Mouse (Mus musculus) intestine, embryonic 14.5 days (tissue): ENCODE results near the gene Nupl2. TPM values are rescaled to one million over a fixed set of nuclear protein-coding genes. Genes with fewer than 3 reads are reported as not detected.

Source experiments
- ATAC-seq: fragments of 200-750 bp; cut with Nextera tagmentation; replicated peaks from 2 replicates; pipeline ENCODE4 v1.8.0; 2017; ENCODE audit warnings: low read depth, moderate number of reproducible peaks, moderate TSS enrichment, moderate library complexity; ENCODE audit not compliant: low FRiP score, low TSS enrichment
- DNase-seq: peaks from one replicate; pipeline ENCODE4 v3.0.0-alpha.2; 2018; ENCODE audit warnings: low spot score
- H3K27ac ChIP-seq: fragments of 300-500 bp; sonication (generic); 2 replicates; pipeline ENCODE4 v1.5.1; 2014; ENCODE audit warnings: low read depth, mild to moderate bottlenecking, control low read depth
- H3K27me3 ChIP-seq: fragments of 300-500 bp; sonication (generic); replicated peaks from 2 replicates; pipeline ENCODE4 v1.6.1; 2014; ENCODE audit warnings: low read length, control low read depth; ENCODE audit not compliant: control insufficient read depth, insufficient read depth
- H3K36me3 ChIP-seq: fragments of 300-500 bp; sonication (generic); 2 replicates; pipeline ENCODE4 v1.6.1; 2014; ENCODE audit warnings: low read length, control low read depth; ENCODE audit not compliant: control insufficient read depth, insufficient read depth
- H3K4me1 ChIP-seq: fragments of 300-500 bp; sonication (generic); replicated peaks from 2 replicates; pipeline ENCODE4 v1.6.1; 2014; ENCODE audit warnings: low read length, control low read depth, mixed read lengths; ENCODE audit not compliant: control insufficient read depth, insufficient read depth
- H3K4me2 ChIP-seq: fragments of 300-500 bp; sonication (generic); 2 replicates; pipeline ENCODE4 v1.6.1; 2014; ENCODE audit warnings: low read length
- H3K4me3 ChIP-seq: fragments of 300-500 bp; sonication (generic); 2 replicates; pipeline ENCODE4 v1.5.1; 2014; ENCODE audit warnings: low read depth, low read length, control low read depth, mixed read lengths
- H3K9ac ChIP-seq: fragments of 300-500 bp; sonication (generic); 2 replicates; pipeline ENCODE4 v1.6.1; 2014; ENCODE audit warnings: mild to moderate bottlenecking, low read length
- H3K9me3 ChIP-seq: fragments of 300-500 bp; sonication (generic); 2 replicates; pipeline ENCODE4 v1.6.1; 2016; ENCODE audit warnings: low read length, control low read depth; ENCODE audit not compliant: control insufficient read depth
- WGBS: fragments of 180-500 bp; shearing (Covaris S2); extraction: QIAGEN DNeasy Blood & Tissue Kit; methylation state at CpG from one replicate; pipeline ENCODE4 v1.1.7; 2014; 5-methylcytosine and 5-hydroxymethylcytosine counted together
- polyA plus RNA-seq: library from polyadenylated mRNA; unstranded; fragments of >200 nt; fragmentation: Nextera tagmentation; extraction: Ambion mirVana; gene quantifications from 2 replicates; pipeline ENCODE4 v1.2.1, GENCODE M21; 2014

Nupl2 gene
- 16.3 and 17.5 TPM in 2 replicates for polyA plus RNA-seq

DNA sequence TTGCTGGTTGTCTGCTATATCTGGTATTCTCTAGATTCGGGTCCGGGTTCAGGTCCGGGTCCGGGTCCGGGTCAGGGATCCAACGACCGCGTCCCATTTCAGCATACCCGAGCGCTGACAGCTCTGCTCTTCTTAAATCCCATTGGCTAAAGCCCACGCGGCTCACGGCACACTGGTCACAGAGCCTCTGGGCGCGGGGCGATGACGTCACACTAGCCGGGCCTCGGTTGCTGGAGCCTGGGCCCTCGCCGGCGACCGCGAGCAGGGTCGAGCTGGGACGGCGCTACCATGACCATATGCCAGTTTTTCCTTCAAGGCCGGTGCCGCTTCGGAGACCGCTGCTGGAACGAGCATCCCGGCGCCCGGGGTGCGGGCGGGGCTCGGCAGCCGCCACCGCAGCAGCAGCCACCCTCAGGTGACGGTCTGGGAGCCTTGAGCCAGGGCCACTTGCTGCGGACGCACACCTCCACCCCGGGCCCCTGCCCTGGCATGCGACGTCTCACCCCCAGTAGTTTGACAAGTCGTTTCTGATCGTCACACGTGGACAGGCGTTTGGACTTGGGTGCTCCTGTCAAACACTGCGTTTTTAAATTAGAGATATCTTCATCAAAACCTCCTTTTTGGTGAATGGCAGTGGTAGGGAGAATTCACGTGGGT, at the start of gene Nupl2:
Nupl2 (plus strand) TSS at position 175 of the 657 bp plus-strand sequence.
- H3K36me3 ChIP-seq, result peaks cover 14% of the 10 kb centered on the region; the same call in 1 of the 2 replicates
- peak; percentile 99 for ATAC-seq
- DNase-seq, result peak; percentile 98
- peak within 1 kb of the TSS; percentile 72 for H3K9ac ChIP-seq
- 1% methylated on average over 52 of the region's 52 CpGs for WGBS
- H3K4me1 ChIP-seq, result peaks cover 9% of the 10 kb centered on the region; the same call in 1 of the 2 replicates
- H3K9me3 ChIP-seq, result no peaks in the 10 kb centered on the region
- peak within 1 kb of the TSS; percentile 64 for H3K4me3 ChIP-seq
- no peaks in the 10 kb centered on the region for H3K27me3 ChIP-seq
- peak within 1 kb of the TSS; percentile 79 for H3K4me2 ChIP-seq
- no peak within 1 kb of the TSS for H3K27ac ChIP-seq

DNA sequence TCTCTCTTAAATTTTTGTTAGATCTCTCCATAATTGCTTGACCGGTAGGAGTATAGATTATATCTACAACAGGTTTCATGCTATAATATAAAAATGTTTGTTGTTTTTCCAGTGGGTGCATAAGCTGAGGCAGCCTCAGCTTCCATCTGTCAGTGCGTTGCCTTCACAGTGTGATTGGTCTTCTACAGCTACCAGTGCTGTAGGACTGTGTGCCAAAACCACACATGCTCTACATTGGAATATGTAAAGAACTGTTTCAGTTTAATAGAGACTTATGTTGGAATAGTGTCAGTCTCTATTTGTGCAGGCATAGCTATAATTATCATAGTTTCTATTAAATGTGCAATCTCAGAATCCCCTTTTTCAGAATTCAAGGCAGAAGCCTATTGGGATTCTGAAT, 42.5 kb upstream of the Nupl2 start:
- Histone ChIP-seq H3K9ac (no peak overlapping the region), H3K9me3 (no peaks in the 10 kb centered on the region), H3K27me3 (no peaks in the 10 kb centered on the region), H3K4me2 (no peak overlapping the region), H3K4me1 (no peaks in the 10 kb centered on the region), H3K27ac (no peak overlapping the region), H3K36me3 (no peaks in the 10 kb centered on the region), H3K4me3 (no peak overlapping the region)
- no peak for DNase-seq
- no peak for ATAC-seq
- 93% methylated on average over 2 of the region's 2 CpGs for WGBS

DNA sequence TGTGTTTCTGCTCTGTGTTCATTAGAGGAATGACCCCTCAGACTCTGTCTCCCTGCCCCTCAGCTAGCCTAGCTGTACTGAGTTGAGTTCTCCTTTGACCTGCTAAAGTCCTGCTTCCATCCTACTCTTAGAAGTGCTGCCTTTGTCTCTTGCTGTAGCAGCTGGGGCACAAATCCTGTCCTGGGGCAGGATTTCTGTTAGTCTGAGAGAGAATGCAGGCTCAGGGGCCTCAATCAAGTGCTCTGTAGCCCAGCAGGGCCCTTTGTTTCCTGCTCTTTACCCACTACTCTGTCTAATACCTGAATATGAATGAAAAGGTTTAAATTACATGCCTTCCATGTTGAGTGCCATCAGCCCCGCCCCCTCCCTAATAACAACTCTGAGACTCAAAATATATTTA, 40.6 kb upstream of the Nupl2 start:
- Histone ChIP-seq H3K9ac (no peak overlapping the region), H3K9me3 (no peaks in the 10 kb centered on the region), H3K4me1 (no peaks in the 10 kb centered on the region), H3K4me3 (no peak overlapping the region), H3K27me3 (no peaks in the 10 kb centered on the region), H3K36me3 (peaks cover 5% of the 10 kb centered on the region; the same call in 1 of the 2 replicates), H3K27ac (no peak overlapping the region), H3K4me2 (no peak overlapping the region)
- WGBS, result 92% methylated on average over 1 of the region's 1 CpGs
- ATAC-seq (no peak), DNase-seq (no peak)

DNA sequence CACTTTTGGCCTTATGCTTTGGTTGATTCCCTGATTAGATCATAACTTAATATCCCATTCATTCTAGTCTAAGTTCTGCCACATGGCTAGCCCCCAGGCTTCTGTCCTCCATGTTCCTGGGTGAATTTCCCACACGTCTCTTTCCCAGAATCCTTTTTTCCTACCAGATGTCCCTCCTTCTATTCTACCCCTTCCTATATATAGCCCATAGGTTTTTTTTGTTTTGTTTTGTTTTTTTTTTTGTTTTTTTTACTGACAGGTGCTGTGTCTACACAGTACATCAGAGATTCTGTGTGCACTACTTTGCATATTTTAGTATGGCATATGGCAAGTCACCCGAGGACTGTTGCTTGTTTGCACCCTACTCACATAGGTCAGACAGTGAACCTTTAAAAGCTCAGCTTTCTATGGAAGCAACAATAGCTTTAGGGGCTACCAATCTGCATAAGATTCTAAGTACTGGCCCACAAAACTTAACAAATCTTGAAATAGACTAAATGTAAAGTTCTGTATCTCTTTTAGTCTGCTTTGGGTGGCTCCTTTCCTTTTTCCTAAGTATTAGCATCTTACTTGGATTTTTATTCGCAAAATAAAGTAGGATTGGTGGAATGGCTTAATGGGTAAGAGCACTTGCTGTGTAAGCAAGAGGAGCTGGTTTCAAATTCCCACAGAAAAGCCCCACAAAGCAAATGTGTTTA, 40.0 kb upstream of the Nupl2 start:
- WGBS, result 80% methylated on average over 3 of the region's 3 CpGs
- Histone ChIP-seq H3K27ac (no peak overlapping the region), H3K36me3 (peaks cover 7% of the 10 kb centered on the region; the same call in 1 of the 2 replicates), H3K27me3 (no peaks in the 10 kb centered on the region), H3K4me1 (no peaks in the 10 kb centered on the region), H3K9ac (no peak overlapping the region), H3K4me3 (no peak overlapping the region), H3K9me3 (no peaks in the 10 kb centered on the region), H3K4me2 (no peak overlapping the region)
- DNase-seq, result no peak
- ATAC-seq, result no peak

DNA sequence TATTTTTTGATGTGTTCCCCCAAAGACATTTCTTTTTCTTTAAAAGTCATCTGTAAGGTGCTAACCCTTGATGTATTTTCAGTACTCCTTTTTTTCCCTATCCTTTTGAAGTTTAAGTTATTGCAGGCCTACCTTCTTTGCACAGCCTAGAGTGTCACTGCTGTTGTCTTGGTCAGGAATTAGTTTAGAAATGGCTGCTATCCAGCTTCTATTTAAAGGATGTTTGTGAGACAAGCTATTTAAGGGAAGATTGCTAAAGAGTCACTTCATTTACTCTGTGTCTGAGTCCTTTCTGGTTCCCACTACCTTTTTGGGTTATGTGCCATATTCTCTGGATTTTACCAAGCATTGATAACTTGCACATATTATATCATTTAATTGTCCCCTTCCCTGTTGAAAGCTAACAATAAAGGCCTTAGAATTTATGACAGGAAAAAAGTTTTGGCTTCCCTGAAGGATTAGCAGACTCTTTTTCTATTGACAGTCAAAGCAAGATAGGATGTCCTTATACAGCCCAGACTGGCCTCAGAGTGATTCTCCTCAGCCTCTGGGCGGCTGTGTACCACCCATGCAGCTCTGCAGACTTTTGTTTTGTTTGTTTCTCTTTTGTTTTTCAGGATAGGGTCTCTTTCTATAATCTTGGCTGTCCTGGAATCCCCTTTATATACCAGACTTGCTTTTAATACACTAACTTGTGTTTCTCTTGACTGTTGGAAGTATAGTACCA, 38.7 kb upstream of the Nupl2 start:
- Histone ChIP-seq H3K36me3 (peaks cover 7% of the 10 kb centered on the region; the same call in 1 of the 2 replicates), H3K9me3 (no peaks in the 10 kb centered on the region), H3K27me3 (no peaks in the 10 kb centered on the region), H3K4me3 (no peak overlapping the region), H3K9ac (no peak overlapping the region), H3K4me1 (no peaks in the 10 kb centered on the region), H3K27ac (no peak overlapping the region), H3K4me2 (no peak overlapping the region)
- WGBS, result 69% methylated on average over 1 of the region's 1 CpGs
- no peak for ATAC-seq
- DNase-seq, result no peak

DNA sequence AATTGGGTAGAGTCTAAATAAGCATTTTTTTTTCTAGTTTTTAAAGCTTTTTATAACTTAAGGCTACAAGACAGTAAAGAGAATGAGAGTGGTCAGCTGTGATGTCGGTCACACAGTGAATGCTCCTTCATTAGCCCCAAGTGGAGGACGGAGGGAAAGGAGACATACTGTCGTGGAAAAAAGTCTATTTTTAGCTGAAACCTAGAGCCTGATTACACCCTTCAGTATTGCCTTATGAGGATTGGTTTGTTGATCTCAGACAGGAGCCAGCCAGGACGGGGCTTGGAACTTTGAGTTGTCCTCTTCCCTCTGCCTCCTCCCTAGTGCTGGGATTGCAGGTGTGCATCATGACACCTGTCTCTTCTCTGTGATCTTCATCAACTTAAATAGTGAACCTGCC, 37.8 kb upstream of the Nupl2 start:
- Histone ChIP-seq H3K27ac (no peak overlapping the region), H3K9me3 (no peaks in the 10 kb centered on the region), H3K4me2 (no peak overlapping the region), H3K4me1 (no peaks in the 10 kb centered on the region), H3K9ac (no peak overlapping the region), H3K4me3 (no peak overlapping the region), H3K27me3 (no peaks in the 10 kb centered on the region), H3K36me3 (peaks cover 7% of the 10 kb centered on the region; the same call in 1 of the 2 replicates)
- 76% methylated on average over 4 of the region's 4 CpGs for WGBS
- ATAC-seq, result no peak
- no peak for DNase-seq

DNA sequence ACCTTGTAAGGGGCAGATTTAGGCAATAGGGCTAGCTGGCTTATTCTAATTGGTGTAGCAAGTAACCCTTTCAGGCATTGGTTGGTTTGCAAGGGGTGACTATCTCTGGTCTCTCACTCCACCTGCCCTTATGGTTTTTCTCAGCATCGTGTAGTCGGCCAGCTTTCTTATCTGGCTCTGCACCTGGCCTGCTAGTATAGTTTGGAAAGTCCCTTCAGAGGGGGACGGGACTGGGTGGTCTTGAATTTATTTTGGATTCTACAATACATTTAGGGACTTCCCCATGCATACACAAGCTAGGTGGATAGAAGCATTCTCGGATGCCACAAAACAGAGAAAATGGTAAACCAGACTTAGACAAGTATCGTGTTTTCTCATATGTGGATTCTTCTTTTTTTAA, 17.8 kb upstream of the Nupl2 start:
- Histone ChIP-seq H3K4me2 (no peak overlapping the region), H3K36me3 (peaks cover 71% of the 10 kb centered on the region), H3K9me3 (no peaks in the 10 kb centered on the region), H3K9ac (no peak overlapping the region), H3K4me1 (no peaks in the 10 kb centered on the region), H3K4me3 (no peak overlapping the region), H3K27me3 (no peaks in the 10 kb centered on the region), H3K27ac (no peak overlapping the region)
- ATAC-seq (no peak), DNase-seq (no peak)
- 96% methylated on average over 5 of the region's 5 CpGs for WGBS

DNA sequence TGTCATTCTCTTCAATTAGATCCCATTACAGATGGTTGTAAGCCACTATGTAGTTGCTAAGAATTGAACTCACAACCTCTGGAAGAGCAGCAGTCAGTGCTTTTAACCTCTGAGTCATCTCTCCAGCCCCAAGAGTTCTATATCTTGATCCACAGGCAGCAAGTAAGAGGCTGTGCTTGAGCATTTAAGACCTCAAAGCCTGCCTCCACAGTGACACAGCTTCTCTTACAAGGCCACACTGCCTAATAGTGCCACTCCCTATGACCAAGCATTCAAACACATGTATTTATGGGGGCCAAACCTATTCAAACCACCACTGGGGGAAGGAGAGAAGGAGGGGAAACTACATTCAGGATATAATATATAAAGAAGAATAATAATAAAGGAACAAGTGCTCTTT, 12.6 kb upstream of the Nupl2 start:
- Histone ChIP-seq H3K4me3 (no peak overlapping the region), H3K4me1 (no peaks in the 10 kb centered on the region), H3K9me3 (no peaks in the 10 kb centered on the region), H3K9ac (no peak overlapping the region), H3K27me3 (no peaks in the 10 kb centered on the region), H3K36me3 (peaks cover 39% of the 10 kb centered on the region), H3K4me2 (no peak overlapping the region), H3K27ac (no peak overlapping the region)
- no peak for ATAC-seq
- no peak for DNase-seq
